Mouse (Mus musculus) liver, adult 2 months (tissue): ENCODE measurements at regions not wholly inside any gene's neighbourhood (a gene's known extent, or its start where the extent isn't known, plus 50 kb on each side); places are given as distances from the start of the nearest gene placed in this dataset.

Source experiments
- CTCF ChIP-seq: fragments of 200-500 bp; IDR thresholded peaks from 2 replicates; pipeline ENCODE4 v1.5.1; 2011; ENCODE audit warnings: low read depth, low read length, control low read depth
- POLR2A ChIP-seq: fragments of 200-500 bp; IDR thresholded peaks from 2 replicates; pipeline ENCODE4 v1.6.1; 2011; ENCODE audit warnings: low read length, control low read depth; ENCODE audit not compliant: insufficient read depth; ENCODE audit errors: extremely low read depth

- TF ChIP-seq CTCF: no peak
- no peak for TF ChIP-seq POLR2A
Measured at GRCm38 (mm10) chr1:71886233-71886632, 233.2 kb upstream of the Fn1 start.
